Mouse (Mus musculus) spleen, adult 2 months (tissue): ENCODE results near the gene Dnajc13.

ENCODE experiments used
- CTCF ChIP-seq: fragments of 200-500 bp; IDR thresholded peaks from 2 replicates; pipeline ENCODE4 v1.5.1; 2011; ENCODE audit warnings: mild to moderate bottlenecking, inconsistent platforms; ENCODE audit not compliant: insufficient read depth, insufficient read length, insufficient replicate concordance; ENCODE audit errors: extremely low read depth
- POLR2A ChIP-seq: fragments of 200-500 bp; IDR thresholded peaks from 2 replicates; pipeline ENCODE4 v1.6.1; 2011; ENCODE audit warnings: low read depth, low read length, inconsistent platforms

DNA sequence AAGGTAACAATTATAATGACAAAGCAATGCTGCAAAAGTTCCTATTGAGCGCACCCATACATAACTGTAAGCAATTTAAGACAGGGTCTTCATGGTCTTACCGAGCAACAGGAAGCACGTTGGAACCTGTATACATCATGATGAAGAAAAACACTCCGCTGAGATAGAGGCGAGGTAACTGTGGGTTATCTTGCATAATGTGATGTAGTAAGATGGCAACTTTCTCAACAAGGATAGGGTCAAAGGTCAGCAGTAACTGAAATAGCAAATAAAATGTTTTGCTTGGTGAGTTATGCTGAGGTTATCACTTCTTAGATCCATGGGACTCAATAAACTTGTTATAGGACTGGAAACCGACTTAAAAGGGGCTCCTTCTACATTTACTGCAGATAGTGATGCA is 70.2 kb downstream of the Dnajc13 start:
- TF ChIP-seq POLR2A (no peak), CTCF (no peak)
